8 mouse cellular contexts compared by ENCODE assay signal in genomic region chr9:94533641-94534040, GRCm38 (mm10). TPM values are rescaled to one million over a fixed set of nuclear protein-coding genes. Genes with fewer than 3 reads are reported as not detected.
A peak's percentile ranks its signal among the peaks of the same experiment; 100 is the strongest.
DNase-seq lines count a peak whose midpoint lies in the region; ATAC-seq lines count a peak whose summit lies in the region.

No protein-coding gene starts in this region.

- peak overlapping the region; percentile 12; the same call in 1 of the 2 replicates for H3K4me3 ChIP-seq in kidney, embryonic 16.5 days (ENCODE audit: low read length)
- peak overlapping the region; percentile 30 for H3K4me3 ChIP-seq in midbrain, embryonic 15.5 days

- H3K27ac ChIP-seq in kidney, embryonic 16.5 days (ENCODE audit: low read length), result no peak overlapping the region
- H3K27ac ChIP-seq in midbrain, embryonic 15.5 days, result no peak overlapping the region

- intact Hi-C loops in heart, postnatal 10 days (cut with DNase I), result loop anchor here (10.0 kb wide), 1 partner anchor 981 kb away; the partner anchor contains the start of gene U2surp

- peak overlapping the region; percentile 41; the same call in 1 of the 2 replicates for H3K4me2 ChIP-seq in kidney, embryonic 16.5 days (replicated peaks; ENCODE audit: low read depth, low read length)
- H3K4me2 ChIP-seq in midbrain, embryonic 15.5 days, result peak overlapping the region; percentile 77

- H3K9ac ChIP-seq in kidney, embryonic 16.5 days (replicated peaks; ENCODE audit: low read length), result no peak overlapping the region
- peak overlapping the region; percentile 18; the same call in 1 of the 2 replicates for H3K9ac ChIP-seq in midbrain, embryonic 15.5 days

- no peaks in the 10 kb centered on the region for H3K36me3 ChIP-seq in kidney, embryonic 16.5 days (ENCODE audit: insufficient read depth, low read length)
- H3K36me3 ChIP-seq in midbrain, embryonic 15.5 days (replicated peaks), result no peaks in the 10 kb centered on the region

- H3K9me3 ChIP-seq in kidney, embryonic 16.5 days (ENCODE audit: low read length), result no peaks in the 10 kb centered on the region
- H3K9me3 ChIP-seq in midbrain, embryonic 15.5 days, result no peaks in the 10 kb centered on the region

- ATAC-seq in kidney, embryonic 16.5 days (ENCODE audit: low FRiP score, low TSS enrichment), result no peak
- no peak for ATAC-seq in midbrain, embryonic 15.5 days (replicated peaks)
- ATAC-seq in megakaryocyte-erythroid progenitor cell, adult 5-6 weeks (replicated peaks; ENCODE audit: low FRiP score, low TSS enrichment, poor library complexity, severe bottlenecking), result no peak

- H3K4me1 ChIP-seq in kidney, embryonic 16.5 days (ENCODE audit: insufficient read depth, low read length), result peaks cover 18% of the 10 kb centered on the region
- H3K4me1 ChIP-seq in midbrain, embryonic 15.5 days, result peaks cover 23% of the 10 kb centered on the region

- 48% methylated on average over 4 of the region's 4 CpGs for WGBS in kidney, embryonic 16.5 days
- 23% methylated on average over 4 of the region's 4 CpGs for WGBS in midbrain, embryonic 15.5 days

- no peaks in the 10 kb centered on the region for H3K27me3 ChIP-seq in kidney, embryonic 16.5 days (ENCODE audit: insufficient read depth, low read length)
- H3K27me3 ChIP-seq in midbrain, embryonic 15.5 days (replicated peaks), result no peaks in the 10 kb centered on the region

- no peak for DNase-seq in kidney, adult 11 months
- DNase-seq in cerebellum, adult 8-10 months, result peak; percentile 45
- DNase-seq in heart, postnatal 10 days, result peak; percentile 34 to 58
- DNase-seq in ovary, postnatal 36 days (ENCODE audit: low spot score), result no peak
- DNase-seq in right cerebral cortex, adult 2 months (ENCODE audit: low spot score in 2 of 2), result no peak

RNA-seq across cellular contexts. Expression of gene 1190002N15Rik, which starts 4.2 kb away (rescaled TPM):
- 5.2 and 6.3 TPM in 2 replicates for polyA plus RNA-seq in kidney, embryonic 16.5 days (2015; fragmentation: Nextera tagmentation; extraction: Ambion mirVana)
- 10 to 100 TPM; 26.3 to 38.5 TPM for total RNA-seq in heart, postnatal 10 days (2021)
- polyA plus RNA-seq in midbrain, embryonic 15.5 days (2015; fragmentation: Nextera tagmentation; extraction: Ambion mirVana), result 13.6 and 14.1 TPM in 2 replicates
- total RNA-seq in megakaryocyte-erythroid progenitor cell, adult 5-6 weeks (2014; fragmentation: Nextera tagmentation), result 27.9 and 35.0 TPM in 2 replicates
- 57.6 and 66.1 TPM in 2 replicates for total RNA-seq in megakaryocyte-erythroid progenitor cell, adult 5-6 weeks (2017)

Comparison
In these comparisons a context has a peak if more than half of its experiments do, and no peak if none do; other contexts are left out.
1. DNase-seq: peak in cerebellum, adult 8-10 months (single experiment) and heart, postnatal 10 days (2 of 2); none in kidney, adult 11 months (single experiment), ovary, postnatal 36 days (single experiment) and right cerebral cortex, adult 2 months (0 of 2).